Mouse (Mus musculus) embryo, embryonic 9.5 days (tissue): Measurements from ENCODE around the gene Fbxo41.
A peak's percentile ranks its signal among the peaks of the same experiment; 100 is the strongest.

Source experiments
- DNase-seq: peaks from one replicate; pipeline ENCODE4 v3.0.0-alpha.2; 2017; ENCODE audit errors: extremely low spot score

Fbxo41 gene

DNA sequence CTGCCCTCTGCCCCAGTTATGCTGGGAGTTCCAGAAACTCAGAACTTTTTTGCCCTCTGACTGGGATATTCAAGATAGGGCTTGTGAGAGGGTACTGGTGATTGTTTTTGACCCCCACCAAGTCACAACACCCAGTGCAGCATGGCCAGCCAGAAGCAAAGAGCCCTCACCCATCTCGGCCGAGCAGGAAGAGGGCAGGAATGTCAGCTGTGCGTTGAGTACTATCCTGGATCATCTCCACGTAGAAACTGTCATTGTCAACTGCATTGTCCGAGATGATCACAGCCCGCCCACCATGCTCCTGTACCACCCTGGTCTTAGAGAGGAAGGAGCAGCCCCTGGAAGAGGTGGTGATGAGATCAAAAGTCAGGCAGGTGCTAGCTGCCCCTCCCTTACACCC lies 55.4 kb downstream of the Fbxo41 start:
- no peak for DNase-seq

DNA sequence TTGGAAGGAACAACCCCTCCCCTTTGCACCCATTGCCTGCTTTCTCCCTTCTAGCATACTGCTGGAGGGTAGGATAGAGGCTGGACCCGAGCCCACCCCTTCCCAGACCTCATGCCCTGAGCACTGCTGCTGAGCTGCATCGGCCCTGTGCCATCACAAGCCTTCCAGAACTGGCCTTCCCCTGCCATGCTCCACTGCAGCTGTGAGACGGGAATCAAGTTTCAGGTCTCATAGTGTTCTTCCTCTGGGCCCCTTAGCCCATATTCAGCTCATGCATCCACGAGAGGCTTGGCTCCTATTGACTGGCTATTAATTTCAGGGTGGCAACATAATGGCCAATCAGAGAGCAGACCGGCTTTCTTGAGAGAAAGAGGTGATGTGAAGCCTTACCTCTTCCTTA lies 57.5 kb downstream of the Fbxo41 start:
- no peak for DNase-seq

DNA sequence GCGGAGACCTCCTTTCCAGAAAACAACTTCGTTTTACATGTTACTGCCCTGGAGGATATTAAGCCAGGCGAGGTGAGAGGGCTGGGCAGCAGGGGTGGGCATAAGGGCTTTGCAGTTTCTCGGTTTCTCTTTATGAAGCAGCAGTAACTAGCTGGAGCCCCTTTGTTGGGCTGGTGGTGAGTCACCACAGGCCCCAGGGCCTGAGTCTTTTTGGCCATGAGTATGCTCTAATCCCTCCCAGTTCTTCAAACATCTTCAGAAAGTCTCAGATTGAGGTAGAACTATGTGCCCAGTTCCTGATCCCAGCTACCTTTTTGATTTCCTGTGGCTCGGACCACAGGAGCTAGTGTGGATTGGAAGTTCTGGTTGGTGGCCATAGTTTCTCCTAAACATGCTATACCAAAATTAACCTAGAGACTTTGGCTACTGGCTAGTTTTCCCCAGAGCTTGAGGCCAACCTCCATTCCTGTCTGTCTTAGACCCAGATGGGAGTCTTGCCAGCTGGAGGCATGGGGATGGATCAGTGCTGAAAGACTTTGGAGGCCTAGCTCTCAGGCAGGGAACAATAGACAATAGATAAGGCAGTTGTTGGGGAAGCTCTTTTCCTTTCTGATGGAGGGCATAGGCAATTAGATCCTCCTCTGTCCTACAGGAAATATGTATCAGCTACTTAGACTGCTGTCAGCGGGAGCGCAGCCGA lies 58.4 kb downstream of the Fbxo41 start:
- DNase-seq = no peak

DNA sequence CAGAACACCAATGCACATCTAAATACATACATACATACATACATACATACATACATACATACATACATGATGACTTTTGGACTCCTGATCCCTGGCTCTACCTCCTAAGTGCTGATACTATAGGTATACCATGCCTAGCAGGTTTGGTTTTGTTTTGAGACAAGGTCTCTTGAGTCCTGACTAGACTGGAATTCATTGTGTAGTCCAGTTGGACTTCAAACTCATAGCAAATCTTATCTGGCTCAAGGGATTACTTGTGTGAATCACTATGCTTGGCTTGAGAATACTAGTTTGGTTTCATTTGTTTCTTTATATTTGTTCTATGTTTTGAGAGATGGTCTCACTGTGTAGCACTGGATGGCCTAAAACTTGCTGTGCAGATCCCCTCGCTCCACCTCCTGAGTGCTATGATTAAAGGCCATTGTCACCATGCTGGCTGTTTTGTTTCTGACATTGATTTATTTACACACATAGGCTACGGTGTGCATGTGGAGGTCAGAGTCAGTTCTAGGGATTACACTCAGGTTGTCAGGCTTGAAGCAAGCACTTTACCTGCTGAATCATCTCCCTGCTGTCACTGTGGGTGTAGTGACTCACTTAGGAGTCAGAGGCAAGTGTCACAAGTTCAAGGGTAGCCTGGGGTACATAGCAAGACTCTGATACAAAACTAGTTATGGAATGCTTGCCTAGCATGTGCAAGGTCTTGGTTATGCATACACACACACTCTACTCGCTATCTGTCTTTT lies 59.1 kb downstream of the Fbxo41 start:
- no peak for DNase-seq

DNA sequence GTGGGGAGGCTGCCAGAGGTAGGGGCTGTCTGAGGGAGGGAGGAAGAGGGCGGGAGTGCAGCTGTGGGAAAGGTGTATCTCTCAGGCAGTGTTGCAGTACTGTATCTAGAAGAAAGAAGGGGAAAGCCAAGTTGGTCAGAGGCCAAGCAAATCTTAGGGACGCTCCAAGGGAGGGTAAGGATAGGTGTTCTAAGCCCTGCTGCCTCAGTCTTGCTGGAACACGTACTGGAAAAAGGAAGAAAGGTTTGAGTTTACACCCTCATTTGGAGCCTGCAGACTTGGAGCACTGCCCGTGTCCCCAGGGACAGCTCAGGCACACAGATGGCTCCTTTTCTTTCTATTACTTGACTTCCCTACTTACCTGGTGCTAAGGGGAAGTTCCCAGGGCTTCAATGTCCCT lies 61.7 kb downstream of the Fbxo41 start:
- no peak for DNase-seq

DNA sequence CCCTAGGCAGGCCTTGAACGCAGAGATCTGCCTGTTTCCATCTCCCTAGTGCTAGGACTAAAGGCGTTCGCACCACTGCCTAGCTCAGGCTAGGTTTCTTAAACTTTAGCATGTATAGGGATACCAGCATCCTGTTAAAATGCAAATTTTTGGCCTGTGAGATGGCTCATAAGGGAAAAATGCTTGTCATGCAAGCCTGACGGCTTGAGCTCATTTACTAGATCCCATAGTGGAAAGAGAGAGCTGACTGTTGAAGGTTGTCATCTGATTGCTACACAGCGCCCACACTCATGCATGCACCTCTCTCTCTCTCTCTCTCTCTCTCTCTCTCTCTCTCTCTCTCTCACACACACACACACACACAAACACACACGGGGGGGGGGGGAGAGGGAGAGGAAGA lies 66.2 kb downstream of the Fbxo41 start:
- no peak for DNase-seq

DNA sequence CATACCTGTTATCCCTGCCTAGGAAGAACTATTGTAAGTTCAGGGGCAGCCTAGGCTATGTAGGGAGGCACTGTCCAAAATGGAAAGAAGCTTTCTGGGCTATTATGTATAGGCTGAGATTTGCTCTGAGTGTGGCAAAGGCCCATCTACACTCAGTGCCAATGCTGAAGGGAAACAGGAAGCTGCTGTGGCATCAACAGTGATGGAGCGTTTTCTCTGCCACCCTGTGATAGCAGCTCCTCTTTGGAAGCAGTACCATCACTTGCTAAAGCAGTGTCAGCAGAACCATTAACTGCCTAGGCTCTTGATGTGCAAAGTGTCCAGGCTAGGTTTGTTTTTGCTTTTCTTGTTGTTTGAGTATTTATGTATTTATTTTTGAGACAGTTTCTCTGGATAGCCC lies 66.6 kb downstream of the Fbxo41 start:
- no peak for DNase-seq

DNA sequence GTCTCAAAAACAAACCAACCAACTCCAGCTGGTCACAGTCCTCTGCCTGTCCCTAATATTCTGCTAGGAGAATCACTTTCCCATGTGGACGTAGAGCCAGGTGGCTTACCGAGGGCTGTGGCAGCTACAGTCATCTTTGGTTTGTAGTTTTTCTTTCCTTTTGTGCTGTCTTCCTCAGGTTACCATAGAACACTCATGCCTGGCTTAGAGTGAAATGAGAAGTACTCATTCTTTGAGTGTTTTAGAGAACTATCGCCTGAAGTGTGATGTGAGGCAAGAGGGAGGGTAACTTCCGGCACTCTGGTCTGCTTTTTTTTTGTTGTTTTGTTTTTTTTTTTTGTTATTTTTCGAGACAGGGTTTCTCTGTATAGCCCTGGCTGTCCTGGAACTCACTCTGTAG lies 68.9 kb downstream of the Fbxo41 start:
- no peak for DNase-seq

DNA sequence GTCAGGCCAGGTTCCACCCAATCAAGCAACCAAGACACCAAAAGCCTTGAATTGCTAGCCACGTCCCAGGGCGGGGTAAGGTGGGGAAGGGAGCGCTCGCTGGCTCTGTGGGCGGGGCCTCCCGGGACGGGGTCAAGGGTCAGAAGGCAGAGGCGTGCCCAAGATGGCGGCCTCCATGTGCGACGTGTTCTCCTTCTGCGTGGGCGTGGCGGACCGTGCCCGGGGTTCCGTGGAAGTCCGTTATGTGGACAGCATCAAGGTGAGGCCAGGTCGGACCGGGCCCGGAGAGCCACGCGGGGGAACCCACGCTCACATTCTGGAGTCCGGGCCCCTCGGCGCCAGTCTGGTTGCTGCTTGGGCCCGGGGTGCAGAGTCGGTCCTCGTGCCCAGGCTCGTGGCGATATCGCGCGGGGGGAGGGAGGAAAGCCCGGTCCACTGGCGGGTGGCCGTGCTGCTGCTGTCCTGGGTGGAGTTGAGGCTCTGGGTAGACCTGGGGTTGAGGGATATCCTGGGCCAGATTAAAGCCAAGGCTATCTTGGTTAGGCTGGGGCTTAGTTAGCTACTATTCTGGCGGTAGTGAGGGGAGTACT lies 70.9 kb downstream of the Fbxo41 start, which contains the start of gene Smyd5:
TSS of gene Smyd5 (plus strand) at position 148 of the 590 bp plus-strand sequence.
- peak; percentile 93 for DNase-seq

DNA sequence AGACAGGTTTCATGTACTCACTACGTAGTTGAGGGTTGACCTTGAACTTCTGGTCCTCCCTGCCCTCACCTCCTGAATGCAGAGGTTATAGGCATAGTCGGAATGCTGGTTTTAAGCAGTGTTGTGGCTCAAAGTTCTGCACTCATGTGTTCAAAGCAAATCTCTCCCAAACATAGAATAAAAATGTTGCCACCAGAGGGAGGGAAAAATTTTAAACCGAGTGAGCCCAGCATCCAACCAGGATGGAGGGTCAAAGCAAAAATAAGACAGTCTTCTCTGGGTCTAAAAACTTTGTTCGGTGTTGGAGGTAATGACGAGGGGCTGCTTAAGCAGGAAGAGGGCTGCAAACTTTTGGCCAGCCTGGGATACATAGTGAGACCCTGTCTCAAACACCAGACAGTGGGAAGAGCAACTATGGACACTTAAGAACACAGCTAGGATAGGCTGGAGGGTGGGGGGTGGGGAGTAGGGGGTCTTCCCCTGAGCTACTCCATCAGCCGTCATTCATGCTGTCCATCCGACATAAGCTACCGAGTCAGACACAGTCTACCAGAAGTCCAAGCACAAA lies 71.4 kb downstream of the Fbxo41 start:
- no peak for DNase-seq

DNA sequence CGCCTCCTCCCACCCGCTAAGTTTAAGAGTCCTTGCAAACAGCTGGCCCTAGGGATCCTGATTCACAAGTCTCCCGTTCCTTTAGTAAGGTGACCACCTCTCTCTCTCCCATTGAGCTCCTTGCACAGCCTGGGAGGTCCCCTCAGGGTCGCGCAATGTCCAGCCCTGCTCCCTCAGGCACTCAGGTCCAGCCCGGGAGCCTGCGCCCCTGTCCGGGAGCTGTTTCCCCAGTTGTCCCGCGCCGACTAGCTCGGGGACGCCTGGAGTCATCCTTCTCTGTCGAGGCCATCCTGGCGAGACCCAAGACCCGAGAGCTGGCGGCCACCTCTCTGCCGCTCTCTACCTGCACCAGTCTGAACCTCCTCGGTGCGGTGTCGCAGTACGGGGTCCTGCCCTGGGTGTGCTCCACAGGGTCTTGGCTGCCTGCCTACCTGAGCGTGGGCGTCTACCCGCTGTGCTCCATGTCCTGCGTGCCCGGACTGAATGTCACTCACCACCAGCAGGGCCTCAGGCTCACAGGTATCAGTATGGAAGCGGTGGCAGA lies 78.9 kb downstream of the Fbxo41 start, which contains the start of gene Noto:
TSS of gene Noto (plus strand) at position 51 of the 544 bp plus-strand sequence.
- peak; percentile 15 for DNase-seq
